Mouse (Mus musculus) A20 (cell line): Measurements from ENCODE around the gene Inpp5a.

Experiments used
- DNase-seq: peaks from one replicate; pipeline ENCODE4 v3.0.0-alpha.2; 2011; ENCODE audit warnings: low read depth, low spot score

Gene Inpp5a

DNA sequence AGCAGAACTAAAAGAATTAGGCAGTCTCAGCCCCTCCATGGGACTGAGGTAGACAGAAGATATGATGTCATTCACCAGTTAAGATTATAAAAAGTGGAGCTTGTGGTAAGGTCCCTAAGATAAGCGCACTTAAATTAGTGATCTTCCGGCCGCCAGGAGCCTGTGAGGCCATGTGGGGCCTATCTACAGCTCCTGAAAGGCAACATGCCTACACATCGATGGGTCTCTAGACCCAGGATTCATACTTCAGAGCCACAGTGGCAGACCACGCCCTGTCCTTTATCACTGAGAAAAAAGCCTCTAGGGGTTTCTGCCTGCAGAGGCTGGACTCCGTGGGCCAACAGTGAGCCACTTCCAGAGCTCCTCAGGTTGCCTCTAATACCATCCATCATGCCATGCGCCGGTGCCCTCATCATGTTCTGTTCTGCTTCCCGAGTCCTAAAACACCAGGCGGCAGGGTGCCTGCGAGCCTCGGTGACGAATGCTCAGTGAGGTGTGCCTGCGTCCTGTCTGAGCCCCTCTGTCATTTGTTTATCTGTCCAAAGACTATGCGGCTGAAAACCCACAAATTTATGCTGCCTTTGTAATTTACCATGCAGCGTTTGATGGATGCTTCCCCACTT is 187.3 kb downstream of the Inpp5a start:
- DNase-seq: no peak

DNA sequence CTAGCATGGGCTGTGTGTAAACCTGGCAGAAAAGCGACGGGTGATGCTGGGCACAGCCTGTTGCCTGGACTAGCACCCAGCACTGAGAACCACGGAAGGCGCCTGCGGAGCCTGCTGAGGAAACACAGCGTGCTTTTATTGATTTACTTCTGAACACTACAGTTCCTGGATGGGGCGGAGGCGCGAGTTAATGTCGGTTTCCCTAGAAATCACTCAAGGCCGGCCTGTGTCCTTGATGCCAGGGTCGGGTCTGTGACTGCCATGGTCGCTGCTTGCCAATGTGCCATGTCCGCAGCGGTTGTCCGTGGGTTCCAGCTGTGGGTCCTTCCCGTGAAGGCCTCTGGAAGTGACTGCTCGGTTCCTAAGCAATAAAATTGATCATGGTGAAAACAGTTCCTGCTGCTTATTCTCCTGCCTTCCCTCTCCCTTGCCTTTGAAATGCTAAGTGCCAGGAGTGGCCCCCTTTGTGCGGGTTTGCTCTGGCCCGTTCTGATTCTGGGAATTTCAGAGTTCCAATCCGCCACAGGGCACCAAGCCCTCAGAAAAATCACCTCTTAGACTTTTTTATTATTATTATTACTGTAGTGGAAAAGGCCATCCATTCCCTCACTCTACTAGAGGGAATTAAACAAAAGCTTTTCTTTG is 190.5 kb downstream of the Inpp5a start:
- no peak for DNase-seq

DNA sequence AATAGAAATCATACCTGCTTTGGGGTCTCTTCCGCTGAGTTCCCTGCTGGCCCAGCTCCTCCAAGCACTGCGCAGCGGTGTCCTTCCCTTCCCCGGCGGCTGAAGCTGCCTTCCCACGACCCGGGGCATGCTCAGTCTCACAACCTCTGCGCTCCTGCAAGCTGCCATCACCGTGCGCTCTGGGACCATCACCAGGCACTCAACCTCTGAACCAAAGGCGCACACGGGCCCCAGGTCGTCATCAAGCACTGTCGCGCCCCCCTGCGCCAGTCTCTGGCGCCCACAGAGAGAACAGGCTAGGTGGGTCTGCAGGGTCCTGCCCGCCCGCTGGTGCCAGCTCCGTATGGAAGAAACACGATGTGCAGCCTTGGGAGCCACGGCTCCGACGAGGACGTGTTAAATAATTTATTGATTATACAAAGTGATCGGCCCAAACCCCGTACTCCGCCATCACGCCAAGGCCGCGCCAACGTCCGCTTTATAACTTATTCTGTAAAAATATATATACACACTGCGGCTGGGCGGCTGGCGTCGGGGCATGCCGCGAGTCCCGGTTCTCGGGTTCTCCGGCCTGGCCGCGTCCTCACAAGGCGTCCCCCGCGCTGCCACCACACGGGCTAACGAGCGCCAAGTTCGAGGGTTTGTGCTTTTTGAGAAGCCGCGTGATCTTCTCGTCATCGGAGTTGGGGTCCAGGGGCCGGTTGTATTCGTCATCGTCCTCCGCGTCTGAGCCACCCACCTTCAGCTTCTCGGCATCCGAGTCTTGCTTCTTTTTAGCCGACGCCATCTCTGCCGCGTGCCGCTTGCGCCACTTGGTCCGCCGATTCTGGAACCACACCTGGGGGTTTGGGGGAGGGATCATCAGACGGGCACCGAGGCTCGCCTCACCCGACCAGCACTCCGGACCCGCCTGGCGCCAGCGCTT is 192.2 kb downstream of the Inpp5a start:
- DNase-seq: no peak

DNA sequence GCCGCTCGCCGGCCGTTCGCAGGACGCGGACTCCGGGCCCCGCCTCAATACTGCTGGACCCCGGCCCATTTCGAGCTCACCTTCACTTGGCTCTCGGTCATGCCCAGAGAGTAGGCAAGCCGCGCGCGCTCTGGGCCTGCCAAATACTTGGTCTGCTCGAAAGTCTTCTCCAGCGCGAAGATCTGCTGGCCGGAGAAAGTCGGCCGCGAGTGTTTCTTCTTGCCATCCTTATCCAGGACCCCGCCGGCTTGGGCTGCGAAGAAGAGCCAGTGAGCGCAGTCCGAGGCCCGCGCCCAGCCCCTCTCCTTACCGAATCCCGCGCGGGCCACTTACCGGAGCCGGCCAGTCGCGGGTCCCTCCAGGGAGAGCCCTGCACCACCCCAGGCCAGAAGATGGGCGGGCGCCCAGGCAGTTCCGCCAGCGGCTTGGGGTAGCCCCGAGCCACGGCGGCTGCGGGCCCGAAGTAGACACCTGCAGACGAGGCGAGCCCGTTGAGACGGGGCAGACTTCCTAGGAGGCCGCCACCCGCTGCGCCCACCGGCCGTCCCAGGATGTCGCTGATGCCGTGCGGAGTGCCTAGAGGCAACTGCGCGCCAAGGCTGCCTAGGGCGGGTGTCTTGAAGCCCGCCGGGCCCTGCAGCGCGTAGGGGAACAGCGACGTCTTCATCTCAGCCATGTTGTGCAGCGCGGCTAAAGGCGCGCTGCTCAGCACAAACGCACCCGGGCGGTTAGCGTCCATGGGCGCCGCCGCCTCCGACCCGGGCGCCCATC is 193.1 kb downstream of the Inpp5a start:
- no peak for DNase-seq

DNA sequence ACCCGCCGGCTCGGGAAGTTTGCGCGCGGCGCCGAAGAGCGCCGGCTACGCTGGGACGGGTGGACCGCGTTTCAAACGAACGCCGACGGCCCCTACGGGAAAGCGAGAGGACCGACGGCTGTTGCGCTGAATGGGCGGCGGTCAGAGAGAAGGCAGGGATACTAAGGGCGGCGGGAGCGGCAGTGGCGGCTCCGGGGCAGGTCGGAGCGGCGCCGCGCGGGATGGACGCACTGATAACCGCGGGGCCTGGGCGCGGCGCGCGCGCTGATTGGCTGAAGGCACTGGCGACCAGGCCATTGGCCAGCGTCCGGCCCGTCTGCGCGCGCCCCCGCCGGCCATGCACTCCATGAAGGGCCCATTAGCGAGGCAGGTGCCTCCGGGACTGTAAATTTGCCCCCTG is 193.7 kb downstream of the Inpp5a start, which contains the start of gene Nkx6-2:
Nkx6-2 (minus strand) TSS at position 203 of the 400 bp plus-strand sequence.
- no peak for DNase-seq

DNA sequence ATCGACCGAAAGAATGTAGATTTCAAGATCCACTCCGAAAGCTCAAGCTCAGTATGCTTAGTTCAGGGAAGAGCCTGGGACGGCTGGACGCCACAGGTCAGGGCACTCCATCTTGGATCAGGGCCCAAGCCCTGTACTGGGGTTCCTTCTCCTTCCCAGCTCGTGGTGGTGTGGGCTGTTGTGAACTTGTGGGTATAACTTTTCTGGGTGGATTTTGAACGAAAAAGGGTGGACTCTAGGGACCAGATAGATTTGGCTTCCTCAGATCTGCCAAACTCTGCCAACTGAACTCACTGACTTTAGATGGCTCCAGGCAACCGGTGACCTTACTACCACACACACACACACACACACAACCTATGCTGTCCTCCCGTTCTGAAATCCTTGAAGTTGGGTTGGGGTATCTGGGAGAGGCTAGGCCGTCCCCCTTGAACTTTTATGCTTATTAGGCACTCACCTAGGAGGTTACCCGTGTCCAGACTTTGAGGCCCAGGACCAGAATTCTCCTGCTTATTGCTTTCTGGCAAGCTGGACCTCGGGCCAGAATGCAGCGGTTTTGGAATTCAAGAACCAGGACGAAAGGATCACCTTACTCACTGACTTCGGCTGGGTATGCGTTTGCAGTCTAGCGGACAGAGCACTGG is 194.3 kb downstream of the Inpp5a start:
- DNase-seq: no peak

DNA sequence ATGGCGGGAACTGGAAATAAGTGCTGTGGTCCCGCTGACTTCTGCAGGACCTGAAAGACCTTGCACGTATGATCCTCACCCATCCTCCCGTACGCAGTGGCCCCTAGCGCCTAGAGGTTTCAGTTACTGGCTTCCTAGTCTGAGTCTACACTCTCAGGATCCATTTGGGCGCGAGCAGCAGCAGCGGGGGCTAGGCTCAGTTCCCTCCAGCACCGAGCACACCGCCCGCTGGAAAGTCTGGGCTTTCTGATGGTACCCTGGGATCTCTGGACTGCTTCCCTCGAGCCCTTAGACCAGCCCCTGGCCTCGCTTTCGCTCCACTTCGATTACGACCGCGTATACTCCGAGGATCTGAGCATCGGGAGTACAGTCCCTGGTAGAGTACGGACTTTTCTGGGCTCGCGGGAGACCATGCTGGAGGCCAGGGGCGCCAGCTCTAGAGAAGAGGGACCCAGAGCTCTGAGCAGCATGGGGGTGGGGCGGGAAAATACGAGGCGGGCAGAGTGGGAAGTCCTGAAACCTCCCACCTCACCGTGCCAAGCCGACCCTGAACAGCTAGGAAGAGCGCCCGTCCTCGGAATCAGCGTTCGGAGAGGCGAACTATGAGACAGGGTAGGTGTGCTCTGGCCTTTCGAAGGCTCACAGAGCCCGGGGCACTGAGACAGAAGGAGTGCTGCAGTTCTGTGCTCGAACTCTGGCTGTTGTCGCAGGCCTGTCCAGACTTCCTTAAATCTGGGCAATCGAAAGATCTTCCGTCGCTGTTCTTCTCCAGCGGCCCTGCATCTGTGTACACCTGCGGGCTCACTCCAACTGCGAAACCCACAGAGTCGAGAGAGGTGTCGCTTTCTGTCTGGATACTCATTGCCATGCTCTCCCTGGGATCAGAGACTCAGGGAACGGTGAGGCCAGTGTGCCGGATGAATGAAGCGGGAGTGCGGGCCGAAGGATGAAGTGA is 195.6 kb downstream of the Inpp5a start:
- no peak for DNase-seq

DNA sequence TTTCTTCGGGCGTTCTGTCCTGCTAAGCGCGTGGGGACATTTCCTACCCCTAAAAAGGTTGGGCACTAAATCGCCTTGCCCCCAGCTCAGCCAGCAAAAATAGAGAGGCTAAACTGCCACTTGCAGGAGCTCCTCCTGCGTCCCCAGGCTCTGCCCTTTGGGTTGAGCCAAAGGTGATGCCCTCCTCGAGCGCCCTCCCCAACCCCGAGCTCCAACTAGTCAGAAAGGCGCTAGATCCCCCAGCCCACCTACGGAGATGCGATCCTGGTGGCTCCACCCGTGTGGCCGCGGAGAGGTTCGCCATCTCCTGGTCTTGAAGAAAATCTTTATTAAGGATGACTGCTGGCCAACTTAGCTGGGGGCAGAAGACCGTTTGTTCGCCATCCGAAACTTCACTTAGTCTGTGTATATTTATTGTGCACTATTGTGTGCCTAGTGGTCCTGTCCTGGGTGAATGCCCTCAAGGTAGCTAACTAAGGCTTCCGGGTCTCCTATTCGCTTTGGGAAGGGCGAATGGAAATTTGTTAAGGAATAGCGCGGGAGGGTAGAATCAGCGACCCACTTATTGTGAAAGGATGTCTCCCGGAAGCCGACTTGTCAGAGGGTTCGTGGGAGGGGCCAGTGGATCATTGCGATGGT is 196.4 kb downstream of the Inpp5a start:
- DNase-seq: no peak

DNA sequence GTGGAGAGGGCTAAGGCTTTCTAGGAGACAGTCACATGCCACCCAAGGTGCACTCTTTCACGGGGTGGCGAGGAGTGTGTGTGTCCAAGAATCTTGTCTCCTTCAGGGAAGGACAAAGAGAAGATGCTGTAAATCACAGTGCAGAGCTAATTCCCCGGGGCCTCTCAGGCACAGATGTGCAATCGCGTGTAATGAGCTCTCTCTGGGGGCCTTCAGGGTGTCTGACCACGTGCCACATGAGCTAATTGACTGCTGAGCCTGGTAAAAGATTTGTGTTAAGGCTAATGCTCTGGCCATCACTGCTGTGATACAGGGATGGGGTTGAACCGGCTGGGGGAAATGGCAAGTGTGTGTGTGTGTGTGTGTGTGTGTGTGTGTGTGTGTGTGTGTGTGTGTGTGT is 199.0 kb downstream of the Inpp5a start:
- DNase-seq: no peak

DNA sequence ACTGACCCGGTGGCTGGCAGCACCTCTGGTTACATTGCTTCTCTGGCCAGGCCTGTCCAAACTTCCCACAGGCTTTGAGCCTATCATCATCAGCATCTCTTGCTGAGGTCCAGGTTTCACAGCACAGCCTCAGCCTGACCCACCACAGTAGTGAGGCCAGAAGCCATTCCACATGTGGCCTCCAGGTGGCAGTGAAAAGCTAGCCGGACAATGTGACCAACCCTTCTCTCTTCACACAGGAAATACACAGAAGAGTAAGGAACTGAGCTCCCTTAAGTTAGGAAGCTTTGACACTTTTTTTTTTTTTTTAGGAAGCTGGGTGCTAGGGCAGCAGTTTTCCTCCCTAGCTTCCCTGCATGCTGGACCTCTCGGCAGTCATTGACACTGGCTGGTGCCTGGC is 201.4 kb downstream of the Inpp5a start:
- DNase-seq: peak; percentile 46

DNA sequence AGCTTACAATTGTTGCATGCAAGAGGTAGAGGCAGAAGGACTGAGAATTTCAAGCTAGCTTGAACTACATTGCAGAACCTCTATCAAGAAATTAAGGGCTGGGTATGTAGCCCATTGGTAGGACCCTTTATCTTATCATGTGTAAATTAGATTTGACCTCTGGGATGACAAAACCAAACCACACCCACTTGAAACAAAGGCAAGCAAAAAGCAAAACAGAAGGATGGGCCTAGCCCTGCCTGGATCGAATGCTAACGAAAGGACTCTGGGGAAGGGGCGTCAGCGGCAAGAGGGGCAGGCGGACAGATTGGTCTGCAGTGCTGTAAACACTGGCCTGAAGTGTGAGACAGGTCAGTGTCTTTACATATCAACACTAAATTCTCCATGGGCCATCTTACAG is 202.4 kb downstream of the Inpp5a start:
- no peak for DNase-seq

DNA sequence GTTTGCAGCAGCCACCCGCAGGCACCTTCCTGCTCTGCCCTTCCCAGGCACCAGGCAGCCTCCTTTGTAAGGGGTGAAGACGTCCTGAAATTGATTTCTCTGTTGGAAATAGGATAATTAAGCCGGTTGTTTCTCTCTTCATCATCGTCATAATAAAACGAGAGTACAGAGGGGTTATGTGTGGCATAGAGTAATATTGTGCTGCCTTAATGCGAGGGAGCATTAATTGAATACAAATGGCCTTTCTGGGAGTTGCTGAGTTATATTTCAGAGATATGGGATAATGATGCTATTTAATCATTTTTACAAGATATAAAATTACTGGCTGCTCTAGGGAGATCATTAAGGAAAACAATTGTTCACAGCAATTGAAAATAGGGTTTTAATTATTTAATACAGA is 206.4 kb downstream of the Inpp5a start:
- DNase-seq: no peak

DNA sequence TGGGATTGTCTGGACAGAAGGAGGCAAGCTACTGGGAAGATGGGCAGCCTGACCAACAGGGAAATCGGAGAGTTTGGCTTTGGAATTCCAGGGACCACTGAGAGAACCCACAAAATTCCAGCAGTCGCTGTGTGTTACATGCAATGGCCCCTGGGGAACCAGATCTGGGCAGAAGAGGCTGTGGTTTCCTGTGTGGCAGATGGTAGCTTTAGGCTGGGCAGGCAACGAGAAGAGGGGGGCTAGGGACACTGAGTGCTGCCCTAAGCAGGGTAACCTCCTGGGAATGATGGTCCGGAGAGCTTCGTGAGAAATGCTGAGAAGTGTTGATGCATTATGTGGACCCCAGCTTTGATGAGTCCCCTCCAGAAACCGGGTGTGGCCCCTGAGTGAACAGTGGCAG is 207.0 kb downstream of the Inpp5a start:
- DNase-seq: no peak

DNA sequence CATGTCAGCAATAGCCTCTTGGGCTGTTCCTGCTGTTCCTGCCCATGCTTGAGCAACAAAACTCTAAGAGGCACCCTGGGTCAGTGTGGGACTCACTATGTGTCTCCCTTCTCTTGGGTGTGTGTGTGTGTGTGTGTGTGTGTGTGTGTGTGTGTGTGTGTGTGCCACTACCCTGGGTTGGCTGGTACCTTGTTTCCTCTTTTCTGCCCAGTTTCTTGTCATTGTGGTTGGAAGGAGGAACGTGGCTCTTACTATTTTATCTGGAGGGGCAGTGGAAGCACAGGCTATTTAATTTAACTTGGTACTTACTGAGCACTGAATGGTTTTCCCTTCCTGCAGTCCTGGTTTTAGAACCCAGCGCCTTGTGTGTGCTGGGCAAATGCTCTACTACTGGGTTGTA is 221.4 kb downstream of the Inpp5a start:
- peak; percentile 12 for DNase-seq

DNA sequence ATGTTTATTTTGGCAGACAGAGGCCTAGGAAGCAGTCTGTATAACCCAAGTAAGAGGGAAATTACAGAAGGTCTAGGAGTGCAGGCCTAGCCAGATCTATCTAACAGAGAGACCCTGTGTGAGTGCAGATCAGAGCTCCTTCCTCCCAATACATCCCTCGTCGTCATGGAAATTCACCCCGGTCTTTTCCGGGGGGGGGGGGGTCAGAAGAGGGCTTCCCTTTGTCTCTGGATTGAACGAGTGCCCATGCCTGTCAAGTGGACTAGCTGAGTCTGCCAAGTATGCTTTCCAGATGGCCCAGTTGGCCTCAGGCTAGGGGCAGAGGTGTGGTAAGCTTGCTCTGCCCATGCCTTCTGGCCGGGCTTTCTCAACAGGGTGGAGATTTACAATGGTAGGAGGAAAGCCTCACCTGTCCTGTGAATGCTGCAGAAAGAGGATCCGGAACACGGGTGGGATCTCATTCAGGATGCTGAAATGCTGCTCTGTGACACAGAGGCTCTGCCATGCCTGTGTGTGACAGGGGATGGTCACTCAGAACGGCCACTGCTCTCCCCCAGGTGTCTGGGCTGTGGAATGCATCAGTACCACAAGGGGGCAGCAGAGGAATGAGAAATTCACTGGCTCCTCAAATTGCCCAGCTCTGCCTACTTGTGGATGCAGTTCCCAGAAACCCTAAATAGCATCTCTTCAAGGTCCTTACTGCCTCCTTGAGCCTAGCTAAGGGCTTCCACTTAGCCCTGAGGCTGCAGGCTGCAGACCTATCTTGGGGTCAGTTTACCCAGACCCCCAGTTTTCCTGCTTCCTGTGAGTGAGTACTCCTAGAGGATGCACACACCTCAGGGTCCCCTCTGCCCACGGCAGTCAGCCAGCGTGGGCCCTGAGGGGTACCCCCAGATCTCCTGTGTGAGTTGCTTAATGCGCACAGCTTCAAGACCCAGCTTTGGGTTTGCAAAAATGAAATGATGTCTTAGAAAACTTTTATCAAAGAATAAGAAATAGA is 227.2 kb downstream of the Inpp5a start:
- DNase-seq: peak; percentile 47

DNA sequence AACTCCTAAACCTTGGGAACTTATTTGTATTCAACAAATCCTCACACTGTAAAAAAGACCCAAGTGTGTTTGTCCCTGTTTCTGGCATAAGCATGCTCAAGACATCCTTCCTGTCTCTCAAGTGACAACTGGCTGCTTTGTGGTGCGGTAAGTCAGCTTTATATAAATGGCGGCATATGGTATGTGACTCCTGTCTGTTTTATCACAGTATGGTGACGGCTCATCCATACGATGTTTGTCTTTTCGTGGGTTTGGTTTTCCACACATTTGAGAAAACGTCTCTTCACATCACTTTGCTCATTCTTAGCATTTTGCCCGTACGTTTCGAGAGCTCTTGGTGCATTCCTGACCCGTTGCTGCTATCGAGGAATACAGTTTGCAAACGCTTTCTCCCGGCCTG is 233.7 kb downstream of the Inpp5a start:
- DNase-seq: no peak

DNA sequence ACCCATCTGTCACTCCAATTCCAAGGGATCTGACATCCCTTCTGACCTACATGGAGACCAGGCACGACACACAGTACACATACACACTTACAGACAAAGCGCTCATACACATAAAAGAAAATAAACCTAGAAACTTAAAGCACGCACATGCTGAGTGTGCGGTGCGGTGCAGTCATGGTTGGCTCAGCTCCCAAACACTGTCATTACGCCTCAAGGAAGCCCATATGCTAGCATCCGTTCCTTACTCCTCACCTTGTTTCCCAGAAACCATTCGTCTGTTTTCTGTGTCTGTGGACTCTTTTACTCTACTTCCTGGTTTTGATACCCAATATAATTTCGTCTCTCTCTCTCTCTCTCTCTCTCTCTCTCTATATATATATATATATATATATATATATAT is 236.2 kb downstream of the Inpp5a start:
- DNase-seq: no peak
